Mouse (Mus musculus) gastrocnemius, adult 2 months (tissue): Measurements from ENCODE around the gene Klhl8. TPM values are rescaled to one million over a fixed set of nuclear protein-coding genes. Genes with fewer than 3 reads are reported as not detected.
"Not testable (repeated sequence)": the region's sequence is repeated elsewhere in the genome, so short reads cannot be mapped to it uniquely, and the experiment has no call there.

Source experiments
- DNase-seq: peaks from one replicate; pipeline ENCODE4 v3.0.0; 2022
- H3K27ac ChIP-seq: fragments of 200-600 bp; 2 replicates; pipeline ENCODE4 v1.8.1; 2022; ENCODE audit warnings: mild to moderate bottlenecking
- H3K4me3 ChIP-seq: fragments of 200-600 bp; 2 replicates; pipeline ENCODE4 v1.8.1; 2022; ENCODE audit warnings: mild to moderate bottlenecking, moderate library complexity
- CTCF ChIP-seq: fragments of 200-600 bp; IDR thresholded peaks from 2 replicates; pipeline ENCODE4 v1.8.1; 2022; ENCODE audit warnings: antibody characterized with exemption, mild to moderate bottlenecking, moderate library complexity
- intact Hi-C: fragments of 180-260 bp; cut with DNase I; formaldehyde crosslinking; loops from one replicate; pipeline ENCODE4 v1.15.1; 2025
- long read RNA-seq, 2 experiments: library from polyadenylated mRNA; stranded (forward); transcript quantifications; one replicate each; pipeline ENCODE4 v2.0.0; 2021
- total RNA-seq, 2 experiments: library from RNA; stranded (reverse); gene quantifications; 2 replicates each; pipeline ENCODE4 v1.2.3; 2021

Klhl8 gene
- 10 to 100 TPM; 26.1 to 28.6 TPM for total RNA-seq
- long read RNA-seq, experiment 1, transcript Klhl8-201 (10 exons, 3,193 nt) = major isoform, 63 of 124 reads
- long read RNA-seq, experiment 1, partial matches to known transcripts = 4 of 124 reads
- long read RNA-seq, experiment 1, other reads (novel, unspliced or antisense) = 57 of 124 reads
- long read RNA-seq, experiment 2, transcript Klhl8-201 (10 exons, 3,193 nt) = major isoform, 52 of 97 reads
- long read RNA-seq, experiment 2, partial matches to known transcripts = 6 of 97 reads
- long read RNA-seq, experiment 2, other reads (novel, unspliced or antisense) = 39 of 97 reads

DNA sequence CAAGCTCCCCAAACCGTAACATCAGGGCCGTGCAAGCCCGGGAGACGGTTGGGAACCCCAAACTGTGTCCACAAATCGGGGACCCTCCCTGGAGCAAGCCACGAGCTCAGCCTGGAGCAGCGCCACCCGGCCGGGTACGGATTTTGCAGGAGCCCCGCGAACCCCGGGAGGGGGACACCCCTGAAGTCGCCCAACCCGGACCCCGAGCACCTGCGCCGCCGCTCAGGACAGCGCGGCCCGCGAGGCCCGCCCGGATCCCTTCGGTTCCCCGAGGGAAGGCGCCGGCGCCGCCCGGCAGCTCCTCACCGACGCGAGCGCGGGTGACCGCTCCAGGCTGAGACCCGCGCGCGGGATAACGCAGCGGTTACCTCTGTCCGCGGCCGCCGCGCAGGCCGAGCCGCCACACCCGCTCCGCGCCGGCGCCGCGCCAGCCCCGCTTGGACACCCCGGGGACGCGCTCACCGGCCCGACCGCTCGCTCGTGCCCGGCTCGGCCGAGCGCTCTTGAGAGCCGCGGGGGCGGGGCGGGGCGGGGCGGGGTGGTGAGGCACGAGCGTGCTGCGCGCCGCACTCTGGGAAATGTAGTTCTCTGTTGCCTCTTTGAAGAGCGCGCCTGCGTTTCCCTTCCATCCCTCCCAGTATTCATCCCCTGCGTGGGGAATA is at the start of gene Klhl8:
Gene Klhl8, minus strand, starts transcription at position 512 of the 662 bp plus-strand sequence.
- no peak for TF ChIP-seq CTCF
- peak within 1 kb of the TSS; percentile 95 for H3K4me3 ChIP-seq
- intact Hi-C loops = no loop called here
- H3K27ac ChIP-seq = peak within 1 kb of the TSS; percentile 94
- peak; percentile 95 for DNase-seq

DNA sequence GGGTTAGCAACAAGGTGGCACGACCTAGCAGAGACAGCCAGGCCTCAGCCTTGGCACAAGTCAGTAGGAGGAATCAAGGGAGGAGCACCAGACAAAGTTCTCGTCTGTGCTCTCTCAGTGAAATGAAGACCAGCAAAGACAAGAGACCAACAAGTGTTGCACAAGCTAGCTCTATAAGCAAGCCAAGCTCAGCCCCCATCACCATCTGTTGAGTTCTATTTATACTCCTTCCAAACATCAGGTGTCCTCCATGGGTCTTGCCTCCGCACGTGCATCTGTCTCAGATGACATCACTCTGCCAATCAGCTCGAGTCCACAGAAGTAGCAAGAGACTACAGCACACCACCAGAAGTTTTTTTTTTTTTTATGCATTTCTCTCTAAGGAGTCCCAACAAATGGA is 43.6 kb upstream of the Klhl8 start:
- DNase-seq = peak; percentile 34
- Histone ChIP-seq H3K27ac (peak overlapping the region; percentile 75), H3K4me3 (no peak overlapping the region)
- no peak for TF ChIP-seq CTCF
- intact Hi-C loops = no loop called here

DNA sequence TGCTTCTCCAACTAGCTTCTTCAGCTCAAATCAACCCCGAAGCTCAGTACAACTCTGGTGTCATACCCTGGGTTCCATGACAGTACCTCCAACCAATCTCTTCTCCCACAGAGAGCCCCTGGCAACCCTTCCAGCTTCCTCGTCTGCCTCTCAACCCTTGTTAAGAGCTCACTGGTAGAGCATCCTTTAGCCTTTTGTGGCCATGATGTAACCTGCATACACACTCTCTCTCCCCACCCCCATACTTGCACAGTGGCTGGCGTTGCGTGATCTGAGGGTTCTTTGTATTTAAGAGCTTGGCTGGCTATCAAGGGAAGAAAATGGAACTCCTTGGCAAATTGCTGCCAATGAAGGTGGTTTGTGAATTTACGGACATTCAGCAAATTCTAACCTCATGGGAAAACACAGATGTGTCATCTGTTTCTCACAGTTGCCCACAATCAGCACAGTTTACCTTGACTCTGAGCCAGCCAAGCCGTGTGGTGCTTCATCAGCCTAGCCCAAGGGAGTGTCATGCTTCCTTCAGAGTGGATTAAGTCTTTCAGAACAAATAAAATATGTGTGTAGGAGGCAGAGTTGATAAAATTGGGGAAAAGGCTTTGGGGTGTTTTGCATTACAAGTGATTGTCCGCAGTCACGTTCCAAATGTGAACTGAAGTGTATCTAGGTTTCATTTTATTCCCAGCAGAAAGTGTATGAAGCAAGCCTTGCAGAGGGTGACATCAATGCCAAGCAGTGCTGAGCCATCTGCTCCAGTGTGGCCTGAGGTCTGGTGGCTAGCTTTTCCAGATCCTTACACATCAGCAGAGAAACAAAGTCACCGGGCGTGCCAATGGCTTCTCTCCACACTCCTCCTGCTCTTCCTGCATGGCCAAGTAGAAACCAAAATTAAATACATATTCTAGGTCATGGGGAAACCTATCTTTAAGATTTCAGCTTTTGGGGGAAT is 42.4 kb upstream of the Klhl8 start:
- no peak for DNase-seq
- intact Hi-C loops = no loop called here
- H3K27ac ChIP-seq = no peak overlapping the region
- H3K4me3 ChIP-seq = no peak overlapping the region
- TF ChIP-seq CTCF = no peak

DNA sequence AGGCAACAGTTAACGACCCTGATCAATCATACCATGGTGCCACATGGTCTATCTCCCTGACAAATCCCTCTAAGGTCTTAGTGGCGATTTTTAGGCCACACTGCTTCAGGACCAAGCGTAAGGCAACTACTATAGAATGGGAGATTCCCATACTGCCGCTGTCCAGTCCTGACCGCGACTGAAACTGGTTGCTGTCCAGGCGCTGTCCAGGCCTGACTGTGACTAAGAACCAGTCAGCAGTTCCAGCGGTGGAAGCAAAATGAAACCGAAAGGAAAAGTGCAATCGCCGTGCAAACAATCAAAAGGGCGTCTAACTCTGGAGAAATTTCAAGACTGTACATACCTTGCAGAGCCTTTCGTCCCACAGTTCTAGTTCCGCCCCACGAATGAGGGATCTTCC is 39.1 kb upstream of the Klhl8 start:
- DNase-seq, intact Hi-C loops: not testable (repeated sequence)

DNA sequence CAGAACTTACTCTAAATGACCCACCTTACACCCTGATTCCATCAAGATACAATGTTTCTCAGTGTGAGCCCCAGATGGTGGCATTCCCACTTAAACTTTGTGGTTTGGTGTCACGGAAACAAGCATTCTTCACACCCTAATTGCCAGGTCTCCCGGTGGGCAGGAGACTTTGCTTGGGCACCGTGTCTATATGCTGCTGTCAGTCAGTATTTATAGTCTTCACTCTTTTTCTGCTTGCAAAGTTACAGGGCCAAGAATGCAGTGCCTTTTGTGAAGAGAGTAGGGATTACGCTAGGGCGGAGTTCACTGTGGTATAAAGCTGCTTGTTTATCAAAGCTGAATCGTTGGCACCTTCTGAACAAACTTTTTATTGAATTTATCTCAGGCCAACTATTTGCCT is 32.1 kb upstream of the Klhl8 start:
- no peak overlapping the region for H3K4me3 ChIP-seq
- no peak overlapping the region for H3K27ac ChIP-seq
- no peak for DNase-seq
- intact Hi-C loops = no loop called here
- TF ChIP-seq CTCF = no peak

More for the DNA sequence above, 39.1 kb upstream of the Klhl8 start:
- H3K27ac ChIP-seq, H3K4me3 ChIP-seq: not testable (repeated sequence)

DNA sequence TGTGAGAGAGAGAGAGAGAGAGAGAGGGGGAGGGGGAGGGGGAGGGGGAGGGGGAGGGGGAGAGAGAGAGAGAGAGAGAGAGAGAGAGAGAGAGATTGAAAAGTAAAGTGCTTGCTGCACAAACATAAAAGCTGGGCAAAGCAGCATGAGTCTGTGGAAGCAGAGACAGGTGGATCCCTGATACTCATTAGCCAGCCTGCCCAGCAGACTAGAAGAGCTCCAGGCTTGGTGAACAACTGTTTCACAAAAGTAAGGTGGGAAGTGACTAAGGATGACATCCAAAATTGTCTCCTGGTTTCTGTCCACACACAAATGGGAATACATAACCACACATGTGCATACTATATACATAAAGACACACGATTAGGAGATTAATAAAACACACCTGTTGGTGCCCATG is 28.8 kb upstream of the Klhl8 start:
- intact Hi-C loops = no loop called here
- no peak for DNase-seq
- H3K27ac ChIP-seq = no peak overlapping the region
- TF ChIP-seq CTCF = no peak
- no peak overlapping the region for H3K4me3 ChIP-seq

DNA sequence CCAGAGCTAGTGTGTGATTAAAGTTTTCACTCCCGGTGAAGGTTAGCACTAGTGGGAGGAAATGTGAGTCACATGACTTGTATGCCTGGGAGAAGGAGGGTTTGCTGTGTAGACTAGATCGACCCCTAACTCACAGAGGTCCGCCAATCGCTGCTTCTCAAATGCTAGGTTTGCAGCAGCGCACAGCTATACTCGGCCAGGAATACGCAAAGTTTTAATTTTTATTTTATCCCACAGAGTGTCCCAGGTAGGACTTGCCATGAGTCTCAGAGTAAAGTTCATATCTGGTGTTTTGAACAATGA is 28.2 kb upstream of the Klhl8 start:
- DNase-seq = no peak
- Histone ChIP-seq H3K4me3 (no peak overlapping the region), H3K27ac (no peak overlapping the region)
- TF ChIP-seq CTCF = no peak
- intact Hi-C loops = no loop called here

DNA sequence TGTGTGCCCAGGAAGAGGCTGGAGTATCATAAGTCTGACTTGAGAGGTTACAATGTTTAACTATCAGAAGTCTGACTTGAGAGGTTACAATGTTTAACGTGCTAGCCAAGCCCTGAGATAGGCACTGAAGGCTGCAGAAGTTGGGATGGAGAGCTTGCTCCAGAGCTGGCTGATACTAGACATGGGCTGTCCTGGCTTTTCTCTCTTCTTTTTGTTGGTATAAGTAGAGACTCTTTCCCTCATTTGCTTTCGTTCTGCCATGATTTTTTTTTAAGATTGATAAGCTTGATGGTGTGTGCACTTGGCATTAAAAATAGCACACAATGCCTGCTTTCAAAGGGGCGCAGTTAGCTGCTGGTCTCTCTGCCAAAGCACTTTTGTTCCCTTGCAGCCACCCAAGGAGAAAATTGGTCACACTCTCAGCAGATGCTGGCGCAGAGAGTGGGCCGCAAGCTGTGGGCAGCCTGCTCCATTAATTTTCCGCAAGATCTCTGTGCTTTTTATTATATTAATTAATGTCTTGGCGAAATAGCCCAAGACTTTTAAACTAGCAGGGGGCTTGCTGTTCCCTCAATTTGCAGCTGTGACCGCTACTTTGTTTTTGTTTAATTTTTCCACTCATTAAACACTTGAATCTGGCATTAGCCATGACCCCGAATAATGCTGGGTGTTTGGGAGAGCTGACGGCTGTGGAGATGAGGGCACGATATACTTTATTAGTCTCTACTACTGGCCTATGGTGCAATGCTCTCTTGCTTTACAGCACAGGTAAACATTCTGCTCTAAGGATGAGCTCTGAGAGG is 27.7 kb upstream of the Klhl8 start:
- no peak for DNase-seq
- intact Hi-C loops = no loop called here
- Histone ChIP-seq H3K4me3 (no peak overlapping the region), H3K27ac (no peak overlapping the region)
- TF ChIP-seq CTCF = no peak

DNA sequence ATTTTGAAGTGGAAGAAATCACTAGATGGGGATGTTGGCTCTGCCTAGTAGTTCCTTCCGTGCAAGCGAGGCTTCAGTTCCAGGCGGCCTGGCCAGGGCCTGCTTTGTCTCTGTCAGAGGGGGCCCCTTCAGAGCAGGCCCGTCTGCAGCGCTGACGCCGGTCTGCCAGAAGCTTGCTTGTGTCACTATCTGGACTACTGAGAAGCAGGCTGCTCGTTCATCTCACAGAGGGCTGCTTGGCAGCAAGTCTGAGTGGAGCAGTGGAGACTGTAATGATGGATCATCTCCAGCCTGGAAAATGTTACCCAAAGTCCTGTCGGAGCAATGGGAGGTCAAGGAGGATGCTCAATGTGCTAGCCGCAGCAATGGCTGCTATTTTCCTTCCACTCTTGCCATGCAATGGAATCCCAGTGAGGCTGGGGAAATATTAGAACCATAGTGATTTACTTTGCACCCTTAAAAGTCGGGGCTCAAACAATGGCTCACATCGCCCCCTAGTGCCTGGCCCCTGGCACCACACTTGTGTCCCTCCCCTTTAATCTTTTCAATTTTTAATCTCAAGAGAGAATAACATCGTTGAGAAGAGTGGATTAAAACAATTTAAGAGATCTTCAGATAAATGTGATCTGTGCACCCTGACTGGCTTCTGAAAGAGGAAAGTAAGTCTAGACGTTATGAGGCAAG is 26.0 kb upstream of the Klhl8 start:
- Histone ChIP-seq H3K4me3 (no peak overlapping the region), H3K27ac (no peak overlapping the region)
- peak; percentile 51 for DNase-seq
- intact Hi-C loops = no loop called here
- TF ChIP-seq CTCF = peak; percentile 71

DNA sequence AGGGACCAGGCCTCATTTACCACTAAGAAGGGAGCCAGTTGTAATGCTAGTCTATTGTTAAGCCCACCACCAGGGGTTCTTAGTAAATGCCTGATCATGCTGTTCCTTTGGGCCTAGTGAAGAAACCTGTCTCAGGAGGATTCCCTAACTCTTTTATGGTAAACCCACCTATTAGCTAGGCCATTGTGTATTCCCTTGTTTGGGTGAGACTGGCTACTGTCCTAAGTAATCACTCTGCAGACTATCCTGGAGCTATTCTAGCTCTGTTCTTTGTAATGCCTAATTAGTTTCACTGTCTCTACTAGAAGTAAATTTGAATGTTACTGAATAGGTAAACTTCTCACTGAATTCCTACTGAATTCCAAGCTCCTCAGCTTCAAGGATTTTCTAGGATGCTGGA is 20.9 kb upstream of the Klhl8 start:
- intact Hi-C loops, DNase-seq, H3K27ac ChIP-seq, H3K4me3 ChIP-seq: not testable (repeated sequence)

DNA sequence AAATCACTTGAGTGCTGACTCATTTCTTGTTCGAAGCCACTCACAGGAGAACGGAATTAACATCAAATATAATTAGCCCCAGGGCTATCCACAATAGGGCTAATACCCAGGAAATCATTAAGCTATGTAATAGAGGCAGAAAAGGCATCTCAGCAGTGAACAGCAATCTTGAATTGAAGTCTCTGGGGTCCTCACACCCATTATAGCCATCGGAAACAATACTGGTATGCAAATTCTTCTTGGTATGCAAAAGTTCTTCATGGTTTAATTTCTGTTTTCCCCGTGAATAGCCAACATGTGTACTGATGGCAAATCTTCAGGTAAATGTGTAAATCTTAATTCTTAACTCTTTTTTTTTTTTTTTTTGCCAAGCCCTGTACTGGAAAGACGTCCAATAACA is 19.5 kb upstream of the Klhl8 start:
- no peak for TF ChIP-seq CTCF
- Histone ChIP-seq H3K27ac (no peak overlapping the region), H3K4me3 (no peak overlapping the region)
- intact Hi-C loops = no loop called here
- DNase-seq = no peak

DNA sequence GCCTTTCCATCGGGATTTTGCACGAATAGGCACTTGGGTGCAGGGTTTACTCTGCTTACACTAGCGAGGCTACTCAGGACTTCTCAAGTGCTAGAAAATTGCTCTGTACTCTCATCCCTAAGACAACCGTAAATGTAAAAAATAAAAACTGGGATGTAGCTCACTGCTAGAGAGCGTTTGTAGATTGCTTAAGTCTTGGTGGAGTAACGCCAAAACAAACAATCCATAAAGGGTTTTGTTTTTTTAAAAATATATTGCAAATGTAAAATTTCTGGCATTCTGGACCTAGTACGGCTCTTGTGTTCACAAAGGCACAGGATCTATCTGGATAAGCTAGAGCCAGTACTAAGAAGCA is 17.1 kb upstream of the Klhl8 start:
- intact Hi-C loops = loop anchor here (5.0 kb wide), 1 partner anchor 236 kb away; the partner anchor contains the start of gene Aff1
- no peak overlapping the region for H3K4me3 ChIP-seq

More for the DNA sequence above, 17.1 kb upstream of the Klhl8 start:
- no peak for TF ChIP-seq CTCF
- H3K27ac ChIP-seq = peak overlapping the region; percentile 84
- no peak for DNase-seq
